Mouse (Mus musculus): ENCODE results near the gene Pip4k2a. TPM values are rescaled to one million over a fixed set of nuclear protein-coding genes. Genes with fewer than 3 reads are reported as not detected.
"Not testable (repeated sequence)": the region's sequence is repeated elsewhere in the genome, so short reads cannot be mapped to it uniquely, and the experiment has no call there.

Pip4k2a gene
- polyA plus RNA-seq, 1 experiment from 2014 or later: 8.8 TPM

DNA sequence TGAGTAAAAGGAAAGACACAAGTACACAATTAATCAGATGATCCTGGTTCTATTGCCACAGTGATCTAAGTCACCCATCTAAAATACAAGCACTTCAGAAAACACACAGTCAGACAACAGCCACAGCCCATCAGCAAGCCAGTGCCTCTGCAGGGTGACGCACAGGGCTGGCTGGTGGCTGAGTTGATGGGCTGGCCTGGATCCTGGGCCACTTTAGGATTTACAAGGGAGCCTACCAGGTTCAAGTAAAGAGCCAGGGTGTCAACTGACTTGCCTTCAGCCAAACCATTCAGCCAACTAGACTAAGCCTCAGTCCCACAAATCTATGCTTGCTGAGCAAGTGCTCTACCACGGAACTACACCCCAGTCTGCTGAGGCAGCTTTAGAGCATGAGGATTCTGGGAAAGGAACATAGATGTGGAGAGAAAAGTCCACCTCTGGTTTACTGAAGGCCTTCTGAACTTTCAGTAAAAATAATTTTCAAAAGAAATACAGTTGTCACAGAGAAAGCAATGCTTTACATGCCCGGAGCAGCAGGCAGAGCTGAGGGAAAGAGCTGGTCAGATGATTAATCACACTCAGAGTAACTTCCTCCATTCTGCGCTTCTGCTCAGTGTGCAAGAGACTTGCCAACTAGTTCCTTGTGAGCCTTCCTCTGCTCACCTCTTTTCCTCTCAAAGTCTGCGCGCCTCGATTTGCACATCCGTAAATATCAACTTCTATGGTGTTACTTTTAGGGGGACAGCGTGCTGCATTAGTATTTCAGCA, 94.4 kb downstream of the Pip4k2a start:
- WGBS: 87% methylated on average over 9 of the region's 9 CpGs
- H3K36me3 ChIP-seq (ENCODE audit: control insufficient read depth, insufficient read depth, low read length): no peaks in the 10 kb centered on the region
- no peaks in the 10 kb centered on the region for H3K27me3 ChIP-seq (ENCODE audit: control insufficient read depth, insufficient read depth, low read length)

DNA sequence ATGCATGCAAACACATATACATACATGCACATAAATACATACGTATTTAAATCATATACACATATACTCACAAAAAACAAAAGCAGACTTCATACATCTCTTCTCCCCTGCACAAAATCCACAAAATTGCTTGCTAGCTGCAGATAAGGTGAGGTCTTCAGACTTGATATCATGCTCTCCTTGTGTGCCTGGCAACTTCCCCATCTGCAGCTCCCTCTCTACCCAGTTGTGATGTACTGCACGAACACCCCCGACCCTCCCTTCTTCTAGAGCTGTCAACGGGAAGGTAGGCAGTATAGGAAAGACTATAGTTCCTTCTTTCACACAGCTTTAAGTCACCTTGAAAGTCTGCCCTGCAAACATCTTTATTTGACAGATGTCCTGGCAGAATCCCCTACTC, 96.8 kb downstream of the Pip4k2a start:
- DNase-seq (ENCODE audit: low spot score) (no peak), ATAC-seq (ENCODE audit: insufficient number of reproducible peaks, low FRiP score, low TSS enrichment, low read depth) (no peak)
- H3K27me3 ChIP-seq (ENCODE audit: control insufficient read depth, insufficient read depth, low read length): no peaks in the 10 kb centered on the region
- H3K36me3 ChIP-seq (ENCODE audit: control insufficient read depth, insufficient read depth, low read length): no peaks in the 10 kb centered on the region
- H3K9me3 ChIP-seq (ENCODE audit: control insufficient read depth, low read length): no peaks in the 10 kb centered on the region
- no peak overlapping the region for H3K4me3 ChIP-seq (ENCODE audit: low read depth, low read length)
- no peak overlapping the region for H3K27ac ChIP-seq (replicated peaks; ENCODE audit: low read depth, low read length)
- 91% methylated on average over 4 of the region's 4 CpGs for WGBS
- H3K9ac ChIP-seq (ENCODE audit: low read length): no peak overlapping the region
- no peak overlapping the region for H3K4me2 ChIP-seq (ENCODE audit: low read depth, severe bottlenecking)
- peaks cover 10% of the 10 kb centered on the region for H3K4me1 ChIP-seq (ENCODE audit: control insufficient read depth, insufficient read depth, low read length)

More for the DNA sequence above, 94.4 kb downstream of the Pip4k2a start:
- no peak overlapping the region for H3K27ac ChIP-seq (replicated peaks; ENCODE audit: low read depth, low read length)
- DNase-seq (ENCODE audit: low spot score) (no peak), ATAC-seq (ENCODE audit: insufficient number of reproducible peaks, low FRiP score, low TSS enrichment, low read depth) (no peak)
- no peak overlapping the region for H3K9ac ChIP-seq (ENCODE audit: low read length)
- no peaks in the 10 kb centered on the region; the same call in 1 of the 2 replicates for H3K4me1 ChIP-seq (ENCODE audit: control insufficient read depth, insufficient read depth, low read length)
- H3K4me2 ChIP-seq (ENCODE audit: low read depth, severe bottlenecking): no peak overlapping the region
- no peak overlapping the region for H3K4me3 ChIP-seq (ENCODE audit: low read depth, low read length)
- H3K9me3 ChIP-seq (ENCODE audit: control insufficient read depth, low read length): no peaks in the 10 kb centered on the region

DNA sequence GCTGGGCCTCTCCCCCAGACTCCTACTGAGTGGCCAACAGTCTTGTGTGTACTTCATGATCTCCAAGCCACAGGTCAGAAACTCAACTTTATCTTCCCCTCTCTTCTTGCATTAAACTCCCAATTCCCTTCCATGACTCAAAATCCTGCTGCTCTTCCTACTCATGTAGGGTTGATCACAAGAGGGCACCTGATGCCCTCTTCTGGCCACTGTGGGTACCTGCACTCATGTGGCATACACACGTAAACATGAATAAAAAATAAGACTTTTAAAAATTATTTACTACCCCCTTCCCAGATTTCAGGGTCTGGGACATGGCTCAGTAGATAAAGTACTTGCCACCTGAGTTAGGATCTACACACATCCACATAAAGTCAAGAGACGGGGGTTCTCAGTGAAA, 97.3 kb downstream of the Pip4k2a start:
- Histone ChIP-seq H3K4me3 (ENCODE audit: low read depth, low read length) (no peak overlapping the region), H3K4me2 (ENCODE audit: low read depth, severe bottlenecking) (no peak overlapping the region), H3K9ac (ENCODE audit: low read length) (no peak overlapping the region), H3K27me3 (ENCODE audit: control insufficient read depth, insufficient read depth, low read length) (no peaks in the 10 kb centered on the region), H3K36me3 (ENCODE audit: control insufficient read depth, insufficient read depth, low read length) (no peaks in the 10 kb centered on the region), H3K9me3 (ENCODE audit: control insufficient read depth, low read length) (no peaks in the 10 kb centered on the region), H3K4me1 (ENCODE audit: control insufficient read depth, insufficient read depth, low read length) (peaks cover 12% of the 10 kb centered on the region), H3K27ac (replicated peaks; ENCODE audit: low read depth, low read length) (no peak overlapping the region)
- DNase-seq (ENCODE audit: low spot score): no peak
- no peak for ATAC-seq (ENCODE audit: insufficient number of reproducible peaks, low FRiP score, low TSS enrichment, low read depth)
- 87% methylated on average over 2 of the region's 2 CpGs for WGBS

DNA sequence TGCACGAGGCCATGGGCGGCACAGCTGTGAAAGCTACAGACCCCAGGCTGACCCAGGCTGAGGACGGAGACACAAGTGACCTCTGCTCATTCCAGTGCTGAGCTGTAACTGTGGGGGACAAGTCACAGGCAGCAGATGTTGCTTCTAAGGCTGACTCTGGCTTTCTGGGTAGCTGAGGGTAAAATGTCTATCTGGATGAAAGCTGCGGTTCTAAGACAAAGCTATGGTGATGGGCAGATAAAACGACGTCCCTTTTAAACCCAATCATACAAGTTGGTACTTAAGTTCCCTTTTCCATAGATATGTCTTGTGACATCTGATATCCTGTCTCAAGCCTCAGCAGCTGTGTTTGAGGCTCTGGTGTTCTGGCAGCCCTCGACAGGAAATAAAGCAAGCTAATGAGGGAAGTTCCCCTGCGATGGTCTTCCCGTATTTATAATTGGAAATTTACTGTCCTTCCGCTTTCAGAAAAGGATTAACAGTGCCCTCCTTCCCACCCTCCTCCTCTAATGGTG, 100.1 kb downstream of the Pip4k2a start:
- no peak for DNase-seq (ENCODE audit: low spot score)
- no peak overlapping the region for H3K9ac ChIP-seq (ENCODE audit: low read length)
- 11% methylated on average over 10 of the region's 10 CpGs for WGBS
- no peak overlapping the region for H3K27ac ChIP-seq (replicated peaks; ENCODE audit: low read depth, low read length)
- H3K9me3 ChIP-seq (ENCODE audit: control insufficient read depth, low read length): no peaks in the 10 kb centered on the region
- H3K4me2 ChIP-seq (ENCODE audit: low read depth, severe bottlenecking): no peak overlapping the region
- H3K4me3 ChIP-seq (ENCODE audit: low read depth, low read length): no peak overlapping the region
- H3K4me1 ChIP-seq (ENCODE audit: control insufficient read depth, insufficient read depth, low read length): peaks cover 12% of the 10 kb centered on the region
- no peaks in the 10 kb centered on the region for H3K27me3 ChIP-seq (ENCODE audit: control insufficient read depth, insufficient read depth, low read length)
- ATAC-seq (ENCODE audit: insufficient number of reproducible peaks, low FRiP score, low TSS enrichment, low read depth): no peak
- no peaks in the 10 kb centered on the region for H3K36me3 ChIP-seq (ENCODE audit: control insufficient read depth, insufficient read depth, low read length)

DNA sequence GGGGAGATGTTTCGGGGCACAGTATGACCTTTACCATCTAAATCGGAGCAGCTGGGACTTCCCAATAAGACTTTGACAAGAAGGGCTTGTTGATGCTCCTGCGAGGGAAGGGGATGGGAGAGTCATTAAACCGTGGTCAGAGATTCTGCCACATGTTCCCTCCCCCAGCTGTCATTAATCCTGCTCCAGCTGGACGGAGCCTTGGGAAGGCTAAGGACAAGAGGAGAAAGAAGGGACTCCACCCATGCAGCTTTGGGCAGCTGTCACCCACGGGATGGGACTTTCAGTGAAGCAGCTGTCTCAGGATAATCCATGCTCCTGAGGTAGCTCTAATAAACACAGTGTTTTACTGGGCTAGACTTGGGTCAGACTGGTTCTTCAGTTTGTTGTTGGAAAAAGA, 101.9 kb downstream of the Pip4k2a start:
- 32% methylated on average over 6 of the region's 6 CpGs for WGBS
- no peak for DNase-seq (ENCODE audit: low spot score)
- Histone ChIP-seq H3K4me1 (ENCODE audit: control insufficient read depth, insufficient read depth, low read length) (peaks cover 12% of the 10 kb centered on the region), H3K4me3 (ENCODE audit: low read depth, low read length) (no peak overlapping the region), H3K27ac (replicated peaks; ENCODE audit: low read depth, low read length) (no peak overlapping the region), H3K4me2 (ENCODE audit: low read depth, severe bottlenecking) (no peak overlapping the region), H3K27me3 (ENCODE audit: control insufficient read depth, insufficient read depth, low read length) (no peaks in the 10 kb centered on the region), H3K36me3 (ENCODE audit: control insufficient read depth, insufficient read depth, low read length) (no peaks in the 10 kb centered on the region), H3K9me3 (ENCODE audit: control insufficient read depth, low read length) (no peaks in the 10 kb centered on the region), H3K9ac (ENCODE audit: low read length) (no peak overlapping the region)
- ATAC-seq (ENCODE audit: insufficient number of reproducible peaks, low FRiP score, low TSS enrichment, low read depth): no peak

DNA sequence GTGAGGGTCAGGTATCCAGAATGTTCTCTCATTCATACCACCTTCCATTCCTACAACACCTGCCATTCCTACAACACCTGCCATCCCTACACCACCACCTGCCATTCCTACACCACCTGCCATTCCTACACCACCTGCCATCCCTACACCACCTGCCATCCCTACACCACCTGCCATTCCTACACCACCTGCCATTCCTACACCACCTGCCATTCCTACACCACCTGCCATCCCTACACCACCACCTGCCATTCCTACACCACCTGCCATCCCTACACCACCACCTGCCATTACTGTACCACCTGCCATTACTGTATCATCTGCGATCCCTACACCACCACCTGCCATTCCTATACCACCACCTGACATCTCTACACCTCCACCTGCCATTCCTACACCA, 104.6 kb downstream of the Pip4k2a start:
- H3K4me2 ChIP-seq (ENCODE audit: low read depth, severe bottlenecking); DNase-seq (ENCODE audit: low spot score): not testable (repeated sequence)

DNA sequence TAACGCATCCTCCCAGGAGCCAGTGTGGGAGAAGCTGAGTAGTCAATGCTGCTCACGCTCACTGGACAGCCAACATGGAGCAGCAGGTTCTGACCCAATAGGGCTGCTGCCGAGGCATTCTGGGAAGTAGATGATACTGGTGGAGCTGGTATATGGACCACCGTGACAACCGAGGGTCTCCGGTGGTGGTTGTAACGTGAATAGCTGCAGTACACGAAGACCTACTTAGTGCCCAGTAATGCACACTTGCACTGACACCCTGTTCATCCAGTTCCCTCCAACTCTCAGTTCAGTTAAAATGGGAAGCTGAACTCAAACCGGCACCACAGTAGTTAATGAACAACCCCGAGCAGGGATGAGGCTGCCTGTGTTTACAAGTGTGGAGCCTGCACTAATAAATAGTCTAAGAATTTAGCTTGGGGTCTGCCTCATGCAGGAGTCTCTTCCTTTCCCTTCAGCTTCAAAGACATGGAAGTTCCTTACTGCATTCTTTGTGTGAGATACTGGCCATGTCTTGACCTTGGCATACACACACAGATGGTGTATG, 105.9 kb downstream of the Pip4k2a start:
- H3K27ac ChIP-seq (replicated peaks; ENCODE audit: low read depth, low read length): no peak overlapping the region
- H3K4me1 ChIP-seq (ENCODE audit: control insufficient read depth, insufficient read depth, low read length): 0 out of 2 replicates have a peak, but pooled peaks cover 5% of the 10 kb centered on the region
- H3K36me3 ChIP-seq (ENCODE audit: control insufficient read depth, insufficient read depth, low read length): no peaks in the 10 kb centered on the region
- no peaks in the 10 kb centered on the region for H3K9me3 ChIP-seq (ENCODE audit: control insufficient read depth, low read length)
- H3K27me3 ChIP-seq (ENCODE audit: control insufficient read depth, insufficient read depth, low read length): no peaks in the 10 kb centered on the region
- no peak for ATAC-seq (ENCODE audit: insufficient number of reproducible peaks, low FRiP score, low TSS enrichment, low read depth)
- H3K4me2 ChIP-seq (ENCODE audit: low read depth, severe bottlenecking): no peak overlapping the region
- no peak overlapping the region for H3K4me3 ChIP-seq (ENCODE audit: low read depth, low read length)
- WGBS: 78% methylated on average over 10 of the region's 10 CpGs
- no peak for DNase-seq (ENCODE audit: low spot score)
- H3K9ac ChIP-seq (ENCODE audit: low read length): no peak overlapping the region

More for the DNA sequence above, 104.6 kb downstream of the Pip4k2a start:
- 88% methylated on average over 1 of the region's 1 CpGs for WGBS
- H3K36me3 ChIP-seq (ENCODE audit: control insufficient read depth, insufficient read depth, low read length); H3K27ac ChIP-seq (replicated peaks; ENCODE audit: low read depth, low read length); ATAC-seq (ENCODE audit: insufficient number of reproducible peaks, low FRiP score, low TSS enrichment, low read depth); H3K4me3 ChIP-seq (ENCODE audit: low read depth, low read length); H3K9ac ChIP-seq (ENCODE audit: low read length); H3K9me3 ChIP-seq (ENCODE audit: control insufficient read depth, low read length); H3K27me3 ChIP-seq (ENCODE audit: control insufficient read depth, insufficient read depth, low read length): not testable (repeated sequence)
- H3K4me1 ChIP-seq (ENCODE audit: control insufficient read depth, insufficient read depth, low read length): peaks cover 12% of the 10 kb centered on the region

DNA sequence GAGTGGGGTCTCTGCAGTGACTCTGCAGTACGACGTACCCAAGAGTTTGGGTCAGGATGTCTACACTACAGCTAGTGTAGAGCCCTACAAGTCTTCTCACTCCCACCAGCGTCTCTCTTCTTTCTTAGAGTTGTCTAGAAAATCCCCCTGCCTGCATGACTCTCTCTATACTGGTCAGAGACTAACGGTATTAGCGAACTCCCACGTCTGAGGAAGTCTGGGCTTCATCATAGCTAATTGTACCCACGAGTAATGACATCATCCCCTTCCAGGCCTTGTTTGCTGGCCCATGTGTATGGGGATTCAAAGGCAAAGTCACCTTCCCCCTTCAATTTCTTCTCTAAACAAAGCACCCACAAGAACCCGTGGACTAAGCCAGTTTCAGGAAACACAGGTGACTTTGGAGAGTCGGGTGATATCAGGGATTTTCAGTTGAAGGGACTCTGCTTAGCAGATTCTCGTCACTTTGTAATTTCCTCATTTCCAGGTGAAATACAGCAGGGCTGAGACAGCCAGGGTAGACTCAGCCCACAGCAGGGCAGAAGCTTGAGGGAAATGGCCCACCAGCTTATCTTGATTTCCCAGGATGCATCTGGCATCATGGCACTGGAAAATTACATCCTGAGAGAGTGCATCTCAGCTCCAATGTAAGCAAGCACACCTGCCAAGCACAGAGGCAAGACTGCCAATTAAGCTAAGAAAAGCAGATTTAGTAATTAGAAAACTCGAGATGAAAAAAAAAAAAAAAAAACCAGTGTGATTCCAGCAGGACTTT, 107.5 kb downstream of the Pip4k2a start:
- no peak for DNase-seq (ENCODE audit: low spot score)
- no peaks in the 10 kb centered on the region for H3K9me3 ChIP-seq (ENCODE audit: control insufficient read depth, low read length)
- no peak overlapping the region for H3K4me3 ChIP-seq (ENCODE audit: low read depth, low read length)
- no peak overlapping the region for H3K4me2 ChIP-seq (ENCODE audit: low read depth, severe bottlenecking)
- H3K27me3 ChIP-seq (ENCODE audit: control insufficient read depth, insufficient read depth, low read length): no peaks in the 10 kb centered on the region
- H3K9ac ChIP-seq (ENCODE audit: low read length): no peak overlapping the region
- 45% methylated on average over 11 of the region's 11 CpGs for WGBS
- no peak for ATAC-seq (ENCODE audit: insufficient number of reproducible peaks, low FRiP score, low TSS enrichment, low read depth)
- H3K27ac ChIP-seq (replicated peaks; ENCODE audit: low read depth, low read length): no peak overlapping the region
- no peaks in the 10 kb centered on the region for H3K36me3 ChIP-seq (ENCODE audit: control insufficient read depth, insufficient read depth, low read length)
- H3K4me1 ChIP-seq (ENCODE audit: control insufficient read depth, insufficient read depth, low read length): no peaks in the 10 kb centered on the region

Data from limb, embryonic 11.5 days (tissue).